Mouse (Mus musculus): ENCODE results near the gene Sema3f. TPM values are rescaled to one million over a fixed set of nuclear protein-coding genes. Genes with fewer than 3 reads are reported as not detected.

The Sema3f gene
- polyA plus RNA-seq, 1 experiment from 2014 or later = 0.86 TPM

- WGBS (ENCODE audit: insufficient replicate concordance) = 7% methylated on average over 14 of the region's 14 CpGs
- Histone ChIP-seq H3K27me3 (ENCODE audit: control insufficient read depth, insufficient read depth, low read depth, low read length) (peaks cover 70% of the 10 kb centered on the region), H3K27ac (ENCODE audit: low read length) (no peak overlapping the region), H3K4me3 (ENCODE audit: low read depth, low read length) (no peak overlapping the region), H3K4me2 (ENCODE audit: low read depth, low read length) (no peak overlapping the region), H3K9ac (ENCODE audit: low read depth, low read length) (no peak overlapping the region), H3K9me3 (replicated peaks; ENCODE audit: control insufficient read depth, low read length) (no peaks in the 10 kb centered on the region), H3K36me3 (ENCODE audit: control insufficient read depth, insufficient read depth) (no peaks in the 10 kb centered on the region), H3K4me1 (ENCODE audit: control insufficient read depth, low read depth, low read length) (peaks cover 11% of the 10 kb centered on the region)
- ATAC-seq (ENCODE audit: low read depth) = no peak
Observed at GRCm38 (mm10) chr9:107706781-107707211, 3.5 kb downstream of the Sema3f start.

GRCm38 (mm10) chr9:107703337-107704122 lies 6.7 kb downstream of the Sema3f start:
- H3K27me3 ChIP-seq (ENCODE audit: control insufficient read depth, insufficient read depth, low read depth, low read length) = peaks cover 37% of the 10 kb centered on the region

DNA sequence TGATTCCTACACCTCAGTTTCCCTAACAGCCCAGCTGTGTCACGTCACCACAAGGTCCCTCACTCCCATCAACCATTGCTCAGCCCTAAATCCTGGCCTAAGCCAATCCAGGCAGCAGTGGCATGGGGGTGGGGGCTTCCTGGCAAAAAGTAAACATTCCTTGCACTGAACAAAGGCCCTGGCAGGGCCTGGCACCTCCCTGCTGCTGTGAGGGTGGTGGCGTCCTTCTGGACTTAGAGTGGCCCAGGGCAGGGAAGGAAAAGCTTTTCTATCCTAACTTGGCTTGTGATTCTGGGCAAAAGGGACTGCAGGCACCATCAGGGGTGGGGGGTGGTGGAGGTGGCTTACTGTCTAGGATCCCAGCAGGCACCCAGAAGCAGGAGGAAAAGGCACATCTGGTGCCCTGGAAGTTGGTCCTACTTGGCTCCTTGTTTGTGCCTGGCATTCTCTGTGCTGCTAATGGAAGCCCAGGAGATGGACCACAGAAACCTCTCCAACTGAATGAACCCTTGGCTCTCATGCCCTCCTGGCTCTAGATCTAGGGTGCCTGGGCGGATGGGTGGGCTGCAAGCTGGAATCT lies 7.6 kb downstream of the Sema3f start:
- no peak overlapping the region for H3K27ac ChIP-seq (ENCODE audit: low read length)

More at GRCm38 (mm10) chr9:107703337-107704122, 6.7 kb downstream of the Sema3f start:
- Histone ChIP-seq H3K9me3 (replicated peaks; ENCODE audit: control insufficient read depth, low read length) (no peaks in the 10 kb centered on the region), H3K27ac (ENCODE audit: low read length) (no peak overlapping the region), H3K9ac (ENCODE audit: low read depth, low read length) (no peak overlapping the region), H3K4me2 (ENCODE audit: low read depth, low read length) (no peak overlapping the region), H3K4me1 (ENCODE audit: control insufficient read depth, low read depth, low read length) (no peaks in the 10 kb centered on the region), H3K4me3 (ENCODE audit: low read depth, low read length) (no peak overlapping the region), H3K36me3 (ENCODE audit: control insufficient read depth, insufficient read depth) (no peaks in the 10 kb centered on the region)
- 46% methylated on average over 14 of the region's 14 CpGs for WGBS (ENCODE audit: insufficient replicate concordance)
- no peak for ATAC-seq (ENCODE audit: low read depth)

DNA sequence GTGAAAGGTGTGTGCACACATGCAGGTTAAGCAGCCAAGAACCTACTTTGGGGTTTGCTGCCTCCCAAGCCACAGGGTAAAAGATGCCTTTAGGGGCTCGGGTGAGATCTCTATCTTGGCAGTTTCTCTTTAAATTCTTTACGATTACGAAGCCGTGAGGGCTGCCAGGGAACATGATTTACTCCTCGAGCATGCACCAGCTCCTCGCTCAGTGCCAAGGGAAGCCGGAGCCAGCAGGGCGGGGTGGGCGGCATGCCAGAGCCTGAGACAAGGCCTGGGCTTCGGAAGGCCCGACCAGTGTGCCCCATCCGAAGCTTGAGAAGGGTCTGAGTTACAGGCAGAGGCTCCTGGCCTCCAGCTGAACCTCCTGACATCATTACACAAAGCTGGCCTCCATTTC lies 8.7 kb downstream of the Sema3f start:
- Histone ChIP-seq H3K4me2 (ENCODE audit: low read depth, low read length) (no peak overlapping the region), H3K4me3 (ENCODE audit: low read depth, low read length) (no peak overlapping the region), H3K9me3 (replicated peaks; ENCODE audit: control insufficient read depth, low read length) (no peaks in the 10 kb centered on the region), H3K27ac (ENCODE audit: low read length) (no peak overlapping the region), H3K9ac (ENCODE audit: low read depth, low read length) (no peak overlapping the region), H3K36me3 (ENCODE audit: control insufficient read depth, insufficient read depth) (no peaks in the 10 kb centered on the region), H3K4me1 (ENCODE audit: control insufficient read depth, low read depth, low read length) (no peaks in the 10 kb centered on the region), H3K27me3 (ENCODE audit: control insufficient read depth, insufficient read depth, low read depth, low read length) (peaks cover 18% of the 10 kb centered on the region)
- ATAC-seq (ENCODE audit: low read depth) = no peak
- WGBS (ENCODE audit: insufficient replicate concordance) = 65% methylated on average over 12 of the region's 12 CpGs

More for the DNA sequence above, 7.6 kb downstream of the Sema3f start:
- Histone ChIP-seq H3K36me3 (ENCODE audit: control insufficient read depth, insufficient read depth) (no peaks in the 10 kb centered on the region), H3K27me3 (ENCODE audit: control insufficient read depth, insufficient read depth, low read depth, low read length) (peaks cover 29% of the 10 kb centered on the region), H3K4me2 (ENCODE audit: low read depth, low read length) (no peak overlapping the region), H3K9ac (ENCODE audit: low read depth, low read length) (no peak overlapping the region), H3K9me3 (replicated peaks; ENCODE audit: control insufficient read depth, low read length) (no peaks in the 10 kb centered on the region), H3K4me3 (ENCODE audit: low read depth, low read length) (no peak overlapping the region), H3K4me1 (ENCODE audit: control insufficient read depth, low read depth, low read length) (no peaks in the 10 kb centered on the region)
- WGBS (ENCODE audit: insufficient replicate concordance) = 63% methylated on average over 3 of the region's 3 CpGs
- ATAC-seq (ENCODE audit: low read depth) = no peak

GRCm38 (mm10) chr9:107700114-107700571 lies 10.1 kb downstream of the Sema3f start:
- Histone ChIP-seq H3K27ac (ENCODE audit: low read length) (no peak overlapping the region), H3K36me3 (ENCODE audit: control insufficient read depth, insufficient read depth) (no peaks in the 10 kb centered on the region), H3K9ac (ENCODE audit: low read depth, low read length) (no peak overlapping the region), H3K27me3 (ENCODE audit: control insufficient read depth, insufficient read depth, low read depth, low read length) (peaks cover 3% of the 10 kb centered on the region), H3K9me3 (replicated peaks; ENCODE audit: control insufficient read depth, low read length) (no peaks in the 10 kb centered on the region), H3K4me2 (ENCODE audit: low read depth, low read length) (no peak overlapping the region), H3K4me1 (ENCODE audit: control insufficient read depth, low read depth, low read length) (no peaks in the 10 kb centered on the region), H3K4me3 (ENCODE audit: low read depth, low read length) (no peak overlapping the region)
- WGBS (ENCODE audit: insufficient replicate concordance) = 61% methylated on average over 6 of the region's 6 CpGs
- ATAC-seq (ENCODE audit: low read depth) = no peak

DNA sequence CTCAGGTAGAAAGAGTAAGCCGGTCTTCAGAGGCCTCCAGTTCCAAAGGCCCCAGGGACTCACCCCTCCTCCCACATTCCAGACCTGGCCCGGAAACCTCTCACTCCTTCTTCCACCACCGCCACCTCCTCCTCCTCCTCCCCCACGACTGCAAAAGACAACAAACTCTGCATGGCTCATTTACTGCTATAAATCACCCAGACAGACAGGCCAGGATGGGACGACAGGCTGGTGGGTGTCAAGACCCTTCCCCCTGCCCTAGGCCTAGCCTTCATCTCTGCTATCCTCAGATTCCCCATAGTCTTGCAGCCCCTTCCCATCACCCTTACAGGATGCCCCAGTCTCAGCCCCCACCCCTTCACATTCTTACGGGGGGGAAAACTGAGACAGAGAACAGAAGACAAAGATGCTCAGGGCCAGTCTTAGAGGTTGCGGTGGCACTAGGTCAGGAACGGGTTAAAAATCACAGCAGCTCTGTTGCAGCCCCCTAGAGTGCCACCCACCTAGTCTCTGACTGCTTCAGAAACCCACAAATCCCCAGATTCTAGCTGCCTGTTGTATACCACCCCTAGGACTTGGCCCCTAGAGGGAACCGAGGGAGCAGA lies 10.8 kb downstream of the Sema3f start:
- Histone ChIP-seq H3K4me1 (ENCODE audit: control insufficient read depth, low read depth, low read length) (no peaks in the 10 kb centered on the region), H3K27ac (ENCODE audit: low read length) (no peak overlapping the region), H3K9me3 (replicated peaks; ENCODE audit: control insufficient read depth, low read length) (no peaks in the 10 kb centered on the region), H3K4me3 (ENCODE audit: low read depth, low read length) (no peak overlapping the region), H3K36me3 (ENCODE audit: control insufficient read depth, insufficient read depth) (no peaks in the 10 kb centered on the region), H3K9ac (ENCODE audit: low read depth, low read length) (no peak overlapping the region), H3K27me3 (ENCODE audit: control insufficient read depth, insufficient read depth, low read depth, low read length) (no peaks in the 10 kb centered on the region; the same call in 1 of the 2 replicates), H3K4me2 (ENCODE audit: low read depth, low read length) (no peak overlapping the region)
- 31% methylated on average over 9 of the region's 9 CpGs for WGBS (ENCODE audit: insufficient replicate concordance)
- ATAC-seq (ENCODE audit: low read depth) = no peak

DNA sequence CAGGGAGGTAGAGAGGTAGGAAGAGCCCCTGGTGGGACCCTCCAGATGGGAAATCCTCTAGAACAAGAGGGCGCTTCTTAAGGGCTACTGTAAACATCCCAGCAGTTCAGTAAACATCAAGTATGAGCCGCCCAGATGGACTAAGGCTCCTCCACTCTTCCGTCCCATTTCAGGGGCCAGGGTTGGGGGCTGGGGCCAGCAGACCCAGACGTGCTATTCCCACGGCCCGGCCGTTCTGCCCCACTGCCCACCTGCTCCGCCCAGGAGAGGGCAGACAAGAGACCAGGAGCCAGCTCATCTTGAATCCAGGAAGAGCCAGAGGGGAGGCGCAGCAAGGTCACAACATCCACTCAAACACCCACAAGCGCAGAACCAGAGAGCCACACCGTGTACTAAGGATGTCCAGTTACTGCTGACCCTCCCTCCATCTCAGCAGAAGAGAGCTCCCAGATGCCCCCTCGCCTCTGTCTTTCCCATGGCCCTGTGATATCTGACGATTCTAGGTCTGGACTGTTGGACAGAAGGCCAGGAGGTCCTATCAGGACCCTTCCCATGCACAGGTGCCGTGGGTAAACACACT lies 11.6 kb downstream of the Sema3f start:
- WGBS (ENCODE audit: insufficient replicate concordance) = 33% methylated on average over 14 of the region's 14 CpGs
- Histone ChIP-seq H3K4me1 (ENCODE audit: control insufficient read depth, low read depth, low read length) (no peaks in the 10 kb centered on the region), H3K27ac (ENCODE audit: low read length) (no peak overlapping the region), H3K9me3 (replicated peaks; ENCODE audit: control insufficient read depth, low read length) (no peaks in the 10 kb centered on the region), H3K4me2 (ENCODE audit: low read depth, low read length) (no peak overlapping the region), H3K36me3 (ENCODE audit: control insufficient read depth, insufficient read depth) (no peaks in the 10 kb centered on the region), H3K27me3 (ENCODE audit: control insufficient read depth, insufficient read depth, low read depth, low read length) (no peaks in the 10 kb centered on the region; the same call in 1 of the 2 replicates), H3K4me3 (ENCODE audit: low read depth, low read length) (no peak overlapping the region), H3K9ac (ENCODE audit: low read depth, low read length) (no peak overlapping the region)
- no peak for ATAC-seq (ENCODE audit: low read depth)

- Histone ChIP-seq H3K4me2 (ENCODE audit: low read depth, low read length) (no peak overlapping the region), H3K36me3 (ENCODE audit: control insufficient read depth, insufficient read depth) (no peaks in the 10 kb centered on the region), H3K9ac (ENCODE audit: low read depth, low read length) (no peak overlapping the region), H3K9me3 (replicated peaks; ENCODE audit: control insufficient read depth, low read length) (no peaks in the 10 kb centered on the region), H3K27me3 (ENCODE audit: control insufficient read depth, insufficient read depth, low read depth, low read length) (no peaks in the 10 kb centered on the region; the same call in 1 of the 2 replicates), H3K4me3 (ENCODE audit: low read depth, low read length) (no peak overlapping the region), H3K4me1 (ENCODE audit: control insufficient read depth, low read depth, low read length) (no peaks in the 10 kb centered on the region), H3K27ac (ENCODE audit: low read length) (no peak overlapping the region)
- no peak for ATAC-seq (ENCODE audit: low read depth)
- WGBS (ENCODE audit: insufficient replicate concordance) = 63% methylated on average over 14 of the region's 14 CpGs
Observed at GRCm38 (mm10) chr9:107697811-107698521, 12.3 kb downstream of the Sema3f start.
